Mouse (Mus musculus): ENCODE measurements around the gene Sdhc. TPM values are rescaled to one million over a fixed set of nuclear protein-coding genes. Genes with fewer than 3 reads are reported as not detected.

The Sdhc gene
- 87.8 and 99.3 TPM in 2 replicates for polyA plus RNA-seq (2012; rRNA removed)

GRCm38 (mm10) chr1:171149974-171150760 lies at the start of gene Sdhc, which contains the start of gene Mpz:
TSS of gene Sdhc (minus strand) at chr1:171150603.
TSS of gene Mpz (plus strand) at chr1:171150711.

GRCm38 (mm10) chr1:171195887-171196397 lies 45.5 kb upstream of the Sdhc start, which contains the start of gene Pcp4l1:
TSS of gene Pcp4l1 (minus strand) at chr1:171196268.

GRCm38 (mm10) chr1:171113873-171114299 lies 36.5 kb downstream of the Sdhc start, which contains the start of gene Cfap126:
TSS of gene Cfap126 (plus strand) at chr1:171113918.

Other genes with a start within 250 kb of the Sdhc start
- gene Fcrlb, start 237.7 kb downstream of the Sdhc start, polyA plus RNA-seq (2012; rRNA removed) = 0.05 and 0.80 TPM in 2 replicates
- gene Fcrla, start 223.0 kb downstream of the Sdhc start, polyA plus RNA-seq (2012; rRNA removed) = 0.49 TPM in 1 of 2 replicates, not detected in the other
- 2.5 and 3.3 TPM in 2 replicates for gene Fcgr2b, start 174.1 kb downstream of the Sdhc start, polyA plus RNA-seq (2012; rRNA removed)
- 0.30 and 0.38 TPM in 2 replicates for gene Fcgr4, start 131.7 kb downstream of the Sdhc start, polyA plus RNA-seq (2012; rRNA removed)
- gene Fcgr3, start 85.7 kb downstream of the Sdhc start, polyA plus RNA-seq (2012; rRNA removed) = 3.2 and 4.2 TPM in 2 replicates
- 1.2 and 1.4 TPM in 2 replicates for gene Cfap126, start 36.7 kb downstream of the Sdhc start, polyA plus RNA-seq (2012; rRNA removed)
- gene Mpz, start 108 bp upstream of the Sdhc start, polyA plus RNA-seq (2012; rRNA removed) = 0.87 and 1.1 TPM in 2 replicates
- gene Pcp4l1, start 45.7 kb upstream of the Sdhc start, polyA plus RNA-seq (2012; rRNA removed) = 41.3 and 54.6 TPM in 2 replicates
- gene Nr1i3, start 63.4 kb upstream of the Sdhc start, polyA plus RNA-seq (2012; rRNA removed) = 0.04 and 0.11 TPM in 2 replicates
- gene Tomm40l, start 71.9 kb upstream of the Sdhc start, polyA plus RNA-seq (2012; rRNA removed) = 20.4 and 21.3 TPM in 2 replicates
- 0.42 and 1.5 TPM in 2 replicates for gene Apoa2, start 74.5 kb upstream of the Sdhc start, polyA plus RNA-seq (2012; rRNA removed)
- 16.4 and 22.5 TPM in 2 replicates for gene Fcer1g, start 83.8 kb upstream of the Sdhc start, polyA plus RNA-seq (2012; rRNA removed)
- gene Adamts4, start 99.8 kb upstream of the Sdhc start, polyA plus RNA-seq (2012; rRNA removed) = 2.8 and 2.9 TPM in 2 replicates
- gene Ndufs2, start 100.8 kb upstream of the Sdhc start, polyA plus RNA-seq (2012; rRNA removed) = 62.4 and 62.6 TPM in 2 replicates
- gene B4galt3, start 119.7 kb upstream of the Sdhc start, polyA plus RNA-seq (2012; rRNA removed) = 40.4 and 47.1 TPM in 2 replicates
- 16.4 and 17.4 TPM in 2 replicates for gene Ppox, start 130.6 kb upstream of the Sdhc start, polyA plus RNA-seq (2012; rRNA removed)
- 19.0 and 19.2 TPM in 2 replicates for gene Usp21, start 137.4 kb upstream of the Sdhc start, polyA plus RNA-seq (2012; rRNA removed)
- gene Ufc1, start 144.4 kb upstream of the Sdhc start, polyA plus RNA-seq (2012; rRNA removed) = 8.7 and 9.2 TPM in 2 replicates
- gene Dedd, start 178.5 kb upstream of the Sdhc start, polyA plus RNA-seq (2012; rRNA removed) = 16.3 and 18.4 TPM in 2 replicates
- 39.2 and 41.0 TPM in 2 replicates for gene Nit1, start 195.0 kb upstream of the Sdhc start, polyA plus RNA-seq (2012; rRNA removed)
- 1.2 and 1.9 TPM in 2 replicates for gene Pfdn2, start 195.1 kb upstream of the Sdhc start, polyA plus RNA-seq (2012; rRNA removed)
- 0.18 and 0.57 TPM in 2 replicates for gene Klhdc9, start 210.2 kb upstream of the Sdhc start, polyA plus RNA-seq (2012; rRNA removed)
- gene Nectin4, start 219.5 kb upstream of the Sdhc start, polyA plus RNA-seq (2012; rRNA removed) = 10.8 and 11.6 TPM in 2 replicates
- 1.1 and 1.5 TPM in 2 replicates for gene Arhgap30, start 238.4 kb upstream of the Sdhc start, polyA plus RNA-seq (2012; rRNA removed)

Data from stomach, adult 2 months (tissue).